Mouse (Mus musculus) hindbrain, embryonic 16.5 days (tissue): Measurements from ENCODE around the gene Snapc4. TPM values are rescaled to one million over a fixed set of nuclear protein-coding genes. Genes with fewer than 3 reads are reported as not detected.

Experiments used
- ATAC-seq: fragments of 200-750 bp; cut with Nextera tagmentation; 2 replicates; pipeline ENCODE4 v1.8.0; 2017; ENCODE audit warnings: moderate TSS enrichment, moderate library complexity
- H3K27ac ChIP-seq: fragments of 300-500 bp; sonication (generic); 2 replicates; pipeline ENCODE4 v1.5.1; 2014; ENCODE audit warnings: low read depth, mild to moderate bottlenecking, control low read depth, low read length, moderate library complexity
- H3K27me3 ChIP-seq: fragments of 300-500 bp; sonication (generic); replicated peaks from 2 replicates; pipeline ENCODE4 v1.6.1; 2014; ENCODE audit warnings: low read length; ENCODE audit not compliant: control insufficient read depth, insufficient read depth
- H3K36me3 ChIP-seq: fragments of 300-500 bp; sonication (generic); 2 replicates; pipeline ENCODE4 v1.6.1; 2014; ENCODE audit warnings: mild to moderate bottlenecking, low read length, moderate library complexity, mixed read lengths; ENCODE audit not compliant: control insufficient read depth, insufficient read depth
- H3K4me1 ChIP-seq: fragments of 300-500 bp; sonication (generic); 2 replicates; pipeline ENCODE4 v1.6.1; 2014; ENCODE audit warnings: low read depth, low read length; ENCODE audit not compliant: control insufficient read depth, insufficient read depth
- H3K4me2 ChIP-seq: fragments of 300-500 bp; sonication (generic); 2 replicates; pipeline ENCODE4 v1.6.1; 2014; ENCODE audit warnings: mild to moderate bottlenecking, low read length, control low read depth, moderate library complexity
- H3K4me3 ChIP-seq: fragments of 300-500 bp; sonication (generic); 2 replicates; pipeline ENCODE4 v1.5.1; 2014; ENCODE audit warnings: mild to moderate bottlenecking, low read length, control low read depth, moderate library complexity
- H3K9ac ChIP-seq: fragments of 300-500 bp; sonication (generic); 2 replicates; pipeline ENCODE4 v1.6.1; 2014; ENCODE audit warnings: low read depth, mild to moderate bottlenecking, control low read depth, low read length, moderate library complexity
- H3K9me3 ChIP-seq: fragments of 300-500 bp; sonication (generic); 2 replicates; pipeline ENCODE4 v1.6.1; 2014; ENCODE audit warnings: mild to moderate bottlenecking, low read length, moderate library complexity; ENCODE audit not compliant: control insufficient read depth
- WGBS: fragments of 180-500 bp; shearing (Covaris S2); extraction: QIAGEN DNeasy Blood & Tissue Kit; methylation state at CpG from one replicate; pipeline ENCODE4 v1.1.7; 2014; 5-methylcytosine and 5-hydroxymethylcytosine counted together
- polyA plus RNA-seq: library from polyadenylated mRNA; unstranded; fragments of >200 nt; fragmentation: Nextera tagmentation; extraction: Ambion mirVana; gene quantifications from 2 replicates; pipeline ENCODE4 v1.2.1, GENCODE M21; 2015

Gene Snapc4
- polyA plus RNA-seq, 1 experiment from 2014 or later: 29.1 TPM

DNA sequence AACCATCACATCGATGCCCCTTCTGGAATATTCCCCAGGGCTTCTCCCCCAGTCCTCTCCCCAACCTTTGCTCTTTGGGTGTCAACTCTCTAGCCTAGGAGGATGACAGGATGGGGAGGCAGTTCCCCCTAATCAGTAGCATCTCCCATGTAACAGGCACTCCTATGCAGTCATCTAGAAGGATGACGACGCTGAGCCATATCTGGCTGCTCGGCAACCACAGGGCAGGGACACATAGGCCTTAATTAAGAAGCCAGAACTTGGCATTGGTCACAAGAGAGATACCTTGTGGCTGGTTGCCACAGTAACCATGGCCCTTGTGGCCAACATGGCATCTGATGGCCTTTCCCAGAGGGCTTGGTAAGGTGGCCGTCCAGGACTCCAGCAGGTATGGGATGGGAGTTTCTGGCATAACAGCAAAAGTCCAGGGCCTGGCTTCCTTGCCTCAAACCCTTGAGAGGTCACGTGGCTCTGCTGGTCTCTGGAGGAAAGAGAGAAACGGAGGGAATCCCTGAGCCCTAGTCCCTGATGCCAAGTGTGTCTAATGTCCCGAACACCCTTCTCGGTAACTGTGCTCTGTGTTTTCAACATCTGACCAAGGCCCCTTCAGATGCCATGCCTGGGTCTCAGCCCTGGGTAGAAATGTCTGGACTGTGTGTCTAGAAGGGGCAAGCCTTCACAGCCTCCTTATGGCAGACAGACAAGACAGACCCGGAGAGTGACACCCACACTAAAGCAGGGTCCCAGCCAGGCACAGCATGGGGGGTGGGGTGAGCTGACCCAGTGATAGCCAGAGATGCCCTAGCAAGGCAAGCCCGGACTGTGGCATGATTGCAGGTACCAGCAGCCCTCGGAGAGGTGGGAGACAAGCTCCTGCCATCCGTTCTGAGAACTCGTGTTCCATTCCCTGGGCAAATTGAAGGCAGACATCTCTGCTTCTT, 59.9 kb downstream of the Snapc4 start:
- Histone ChIP-seq H3K36me3 (peaks cover 26% of the 10 kb centered on the region), H3K9me3 (no peaks in the 10 kb centered on the region), H3K4me2 (no peak overlapping the region), H3K27me3 (no peaks in the 10 kb centered on the region), H3K4me1 (peaks cover 50% of the 10 kb centered on the region), H3K27ac (no peak overlapping the region), H3K4me3 (no peak overlapping the region), H3K9ac (peak overlapping the region; percentile 19; the same call in 1 of the 2 replicates)
- WGBS: 78% methylated on average over 14 of the region's 14 CpGs
- no peak for ATAC-seq

DNA sequence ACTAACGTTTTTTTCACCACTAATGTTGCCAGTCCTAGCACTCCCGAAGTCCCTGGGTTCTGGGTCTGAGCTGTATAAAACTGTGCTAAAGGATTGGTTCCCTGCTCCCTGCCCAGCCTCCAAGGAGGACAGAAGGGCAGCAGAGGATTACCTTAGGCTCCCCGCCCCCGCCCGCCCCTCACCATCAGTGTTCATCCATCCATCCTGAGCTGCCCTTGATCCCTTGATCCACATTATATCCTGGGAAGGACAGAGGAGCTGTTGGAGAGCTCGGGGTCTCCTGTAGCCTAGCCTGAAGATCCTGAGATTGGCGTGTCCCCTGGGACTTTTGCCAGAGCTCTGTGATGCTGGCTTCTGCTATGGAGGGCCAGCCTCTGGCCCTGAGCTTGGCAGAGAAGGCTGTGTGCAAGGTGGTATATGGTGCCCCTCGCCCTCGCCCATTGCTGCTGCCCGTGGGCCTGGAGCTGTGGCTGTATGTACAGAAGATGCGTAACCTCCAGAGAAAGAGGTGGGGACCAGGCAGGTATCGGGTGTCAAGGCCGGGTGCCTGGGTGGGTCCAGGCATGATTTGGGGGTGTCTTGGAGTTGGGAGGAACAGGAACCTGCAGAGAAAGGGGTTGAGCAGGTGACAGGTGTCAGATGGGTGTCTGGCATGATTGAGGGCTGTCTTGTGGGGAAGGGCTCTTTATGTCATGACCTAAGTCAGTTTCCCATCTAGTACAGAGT, 60.8 kb downstream of the Snapc4 start:
- no peak overlapping the region for H3K4me3 ChIP-seq
- no peaks in the 10 kb centered on the region for H3K9me3 ChIP-seq
- WGBS: 87% methylated on average over 13 of the region's 13 CpGs
- H3K27me3 ChIP-seq: no peaks in the 10 kb centered on the region
- H3K4me1 ChIP-seq: peaks cover 50% of the 10 kb centered on the region
- no peak overlapping the region for H3K27ac ChIP-seq
- no peak overlapping the region for H3K9ac ChIP-seq
- ATAC-seq: no peak
- peaks cover 19% of the 10 kb centered on the region for H3K36me3 ChIP-seq
- no peak overlapping the region; the same call in 1 of the 2 replicates for H3K4me2 ChIP-seq

DNA sequence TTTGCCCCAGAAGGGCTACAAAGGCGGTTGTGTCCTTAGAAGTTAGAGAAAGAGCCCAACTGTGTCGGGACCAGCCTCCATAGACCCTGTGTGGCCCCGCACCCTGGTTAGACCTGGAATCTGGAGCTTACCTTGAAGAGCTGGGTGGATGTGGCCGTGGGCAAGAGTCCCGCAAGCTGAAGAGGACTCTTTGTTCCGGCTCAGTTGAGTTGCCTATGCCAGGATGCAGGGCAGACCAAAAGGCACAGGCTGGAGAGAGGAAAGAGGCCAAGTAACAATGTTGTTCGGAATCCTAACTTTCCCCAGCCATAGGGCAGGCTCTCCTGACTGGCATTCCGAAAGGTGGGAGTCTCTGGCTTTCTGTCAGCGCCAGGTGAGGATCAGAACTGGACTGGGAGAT, 61.3 kb downstream of the Snapc4 start:
- Histone ChIP-seq H3K9ac (no peak overlapping the region), H3K4me1 (peaks cover 50% of the 10 kb centered on the region), H3K9me3 (no peaks in the 10 kb centered on the region), H3K4me3 (no peak overlapping the region), H3K27me3 (no peaks in the 10 kb centered on the region), H3K36me3 (peaks cover 14% of the 10 kb centered on the region), H3K4me2 (no peak overlapping the region; the same call in 1 of the 2 replicates), H3K27ac (no peak overlapping the region)
- 90% methylated on average over 9 of the region's 9 CpGs for WGBS
- ATAC-seq: no peak

DNA sequence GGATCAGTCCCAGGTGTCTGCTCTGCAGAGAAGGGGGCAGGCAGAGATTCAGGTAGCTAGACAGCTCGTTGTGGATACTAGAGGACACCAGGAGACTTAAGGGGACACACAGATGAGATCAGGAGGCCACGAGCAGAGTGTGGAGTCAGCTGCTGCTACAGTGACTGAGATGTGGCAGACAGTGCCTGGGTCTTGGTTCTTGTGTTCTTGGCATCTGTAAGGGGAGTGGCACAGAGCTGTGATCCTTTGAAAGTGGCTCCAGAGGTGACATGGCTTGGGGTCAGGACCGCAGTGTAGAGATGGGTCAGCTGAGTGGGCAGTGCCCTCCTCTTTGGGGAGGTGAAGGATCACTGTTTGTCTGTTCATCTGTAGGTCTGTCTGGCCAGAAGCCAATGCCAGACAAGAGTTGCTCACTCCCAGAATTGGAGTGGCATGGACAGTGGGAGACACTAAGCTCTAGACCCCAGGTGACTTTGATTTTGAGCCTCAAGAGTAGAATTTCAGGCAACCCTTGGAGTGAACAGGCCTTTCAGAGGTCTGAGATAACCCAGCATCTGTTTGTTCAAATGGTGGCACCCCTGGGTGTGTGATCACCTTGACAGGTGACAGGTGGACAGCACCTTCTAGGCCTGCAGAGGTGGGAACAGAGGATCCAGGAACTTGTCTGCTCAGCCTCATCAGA, 62.3 kb downstream of the Snapc4 start:
- Histone ChIP-seq H3K27ac (no peak overlapping the region), H3K9me3 (no peaks in the 10 kb centered on the region), H3K4me3 (no peak overlapping the region), H3K4me2 (peak overlapping the region; percentile 95), H3K9ac (peak overlapping the region; percentile 43), H3K36me3 (peaks cover 4% of the 10 kb centered on the region), H3K4me1 (peaks cover 50% of the 10 kb centered on the region), H3K27me3 (no peaks in the 10 kb centered on the region)
- no peak for ATAC-seq
- 83% methylated on average over 3 of the region's 3 CpGs for WGBS

DNA sequence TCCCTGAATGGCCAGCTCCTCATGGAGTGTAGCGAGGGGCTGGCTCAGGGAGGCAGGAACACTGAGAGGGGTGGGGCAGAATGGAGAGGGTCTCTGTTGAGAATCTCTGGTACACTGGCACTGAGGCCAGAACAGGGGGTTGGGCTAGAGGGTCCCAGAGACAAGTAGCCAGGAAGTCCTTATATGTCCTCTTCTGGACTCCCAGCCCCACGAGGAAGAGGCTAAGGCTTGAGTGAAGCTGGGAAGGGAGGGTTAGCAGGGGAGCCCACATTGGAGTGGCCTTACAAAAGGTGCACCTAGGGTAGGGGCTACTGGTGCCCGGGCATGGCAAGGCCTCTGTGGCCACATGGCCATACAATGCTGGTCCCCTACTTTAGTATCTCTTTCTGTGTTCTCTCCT, 63.1 kb downstream of the Snapc4 start:
- peak overlapping the region; percentile 93 for H3K4me3 ChIP-seq
- peak overlapping the region; percentile 99 for H3K27ac ChIP-seq
- WGBS: 68% methylated on average over 3 of the region's 3 CpGs

DNA sequence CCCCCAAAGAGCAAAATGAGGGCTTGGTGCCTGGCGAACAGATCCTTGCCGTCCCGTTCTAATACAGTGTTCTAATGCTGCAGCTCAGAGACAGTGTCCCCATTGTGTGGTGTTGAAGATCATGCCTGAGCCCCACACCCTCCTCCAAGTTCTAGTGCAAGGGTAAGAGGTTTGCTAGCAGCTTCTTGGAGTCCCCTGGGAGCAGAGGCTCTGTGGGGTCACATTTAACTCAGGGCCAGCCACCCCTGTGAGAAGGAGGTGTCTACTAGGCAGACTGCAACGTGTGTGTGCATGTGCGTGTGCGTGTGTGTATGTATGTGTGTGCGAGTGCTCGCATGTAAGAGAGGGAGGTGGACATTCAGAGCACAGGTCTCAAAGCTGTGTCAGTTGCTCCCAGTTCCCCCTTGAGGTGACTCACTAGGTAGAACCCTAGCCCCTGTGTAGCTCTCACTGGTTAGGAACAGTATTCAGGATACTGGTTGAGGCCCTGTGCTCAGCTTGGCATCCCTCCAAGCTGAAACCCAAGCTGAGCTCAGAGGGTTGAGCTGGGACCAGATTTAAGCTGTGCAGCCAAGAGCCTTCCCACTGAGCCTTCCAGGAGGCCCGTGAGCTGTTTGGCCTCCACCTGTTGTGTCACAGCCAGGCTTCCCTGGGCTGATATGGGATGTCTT, 63.7 kb downstream of the Snapc4 start:
- H3K4me1 ChIP-seq: peaks cover 50% of the 10 kb centered on the region
- H3K4me3 ChIP-seq: peak overlapping the region; percentile 93
- peak overlapping the region; percentile 99 for H3K27ac ChIP-seq
- WGBS: 36% methylated on average over 9 of the region's 9 CpGs
- H3K4me2 ChIP-seq: peak overlapping the region; percentile 95
- ATAC-seq: no peak
- no peaks in the 10 kb centered on the region for H3K27me3 ChIP-seq
- H3K9ac ChIP-seq: peak overlapping the region; percentile 96
- H3K9me3 ChIP-seq: no peaks in the 10 kb centered on the region
- H3K36me3 ChIP-seq: no peaks in the 10 kb centered on the region

More for the DNA sequence above, 63.1 kb downstream of the Snapc4 start:
- Histone ChIP-seq H3K9me3 (no peaks in the 10 kb centered on the region), H3K4me2 (peak overlapping the region; percentile 95), H3K9ac (peak overlapping the region; percentile 96), H3K4me1 (peaks cover 50% of the 10 kb centered on the region), H3K27me3 (no peaks in the 10 kb centered on the region), H3K36me3 (no peaks in the 10 kb centered on the region)
- ATAC-seq: no peak

DNA sequence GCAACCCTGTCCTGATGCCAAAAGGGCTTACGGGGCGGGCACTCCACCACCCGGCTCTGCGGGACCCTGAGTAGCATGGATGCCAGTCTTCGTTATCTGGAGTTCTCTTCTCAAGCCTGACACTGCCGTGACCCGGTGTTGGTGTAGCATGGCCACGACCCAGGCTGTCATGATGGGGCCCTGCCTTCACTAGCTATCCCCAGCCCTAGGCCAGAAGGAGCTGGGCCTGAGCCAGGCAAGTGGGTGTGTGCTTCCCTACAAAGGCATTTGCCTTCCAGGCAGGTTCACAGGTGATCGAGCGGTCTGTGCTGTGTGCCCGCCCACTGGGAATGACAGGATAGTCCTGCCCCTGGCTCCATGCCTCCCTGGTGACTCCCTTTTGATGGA, 64.5 kb downstream of the Snapc4 start:
- H3K4me2 ChIP-seq: peak overlapping the region; percentile 95
- no peaks in the 10 kb centered on the region for H3K27me3 ChIP-seq
- peak overlapping the region; percentile 99 for H3K27ac ChIP-seq
- 0% methylated on average over 10 of the region's 11 CpGs for WGBS
- no peaks in the 10 kb centered on the region for H3K9me3 ChIP-seq
- H3K36me3 ChIP-seq: no peaks in the 10 kb centered on the region
- H3K9ac ChIP-seq: peak overlapping the region; percentile 96
- ATAC-seq: peak; percentile 24
- peaks cover 47% of the 10 kb centered on the region for H3K4me1 ChIP-seq
- peak overlapping the region; percentile 93 for H3K4me3 ChIP-seq

DNA sequence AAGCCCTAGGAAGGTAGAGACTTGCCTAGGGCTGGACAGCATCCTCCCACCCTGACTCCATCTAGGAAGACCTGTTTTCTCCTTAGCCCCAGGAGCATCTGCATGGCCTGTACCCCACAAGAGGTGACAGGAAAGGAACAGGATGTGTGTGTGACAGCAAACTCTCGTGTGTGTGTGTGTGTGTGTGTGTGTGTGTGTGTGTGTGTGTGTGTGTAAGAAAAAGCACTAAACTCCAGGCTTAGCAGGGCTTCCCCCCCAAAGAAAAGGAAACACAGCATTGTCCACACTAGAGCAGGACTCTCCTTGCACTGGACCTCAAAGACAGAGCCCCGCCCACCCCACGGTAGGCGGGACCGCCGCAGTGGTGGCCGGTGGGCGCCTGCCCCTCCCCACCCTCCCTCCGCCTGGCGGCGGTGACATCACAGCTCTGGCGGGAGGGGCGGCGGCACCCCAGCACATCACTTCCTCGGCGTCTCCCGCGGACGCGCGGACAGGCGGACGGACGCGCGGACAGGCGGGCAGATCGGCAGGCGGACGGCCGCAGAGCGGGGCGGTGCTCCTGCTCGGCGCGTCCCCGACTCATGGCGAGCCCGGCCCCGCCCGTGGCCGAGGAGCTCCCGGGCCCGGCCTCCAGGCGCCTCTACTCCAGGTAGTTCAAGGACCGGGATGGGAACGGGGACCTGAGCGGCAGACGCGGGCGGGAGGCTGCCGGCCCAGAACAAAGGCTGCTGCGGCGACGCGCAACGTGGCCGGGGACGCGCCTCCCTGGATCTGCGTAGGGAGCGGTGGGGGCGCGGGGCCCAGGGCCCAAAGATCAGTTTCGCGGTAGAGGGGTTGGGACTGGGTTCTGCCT, 65.2 kb downstream of the Snapc4 start, which contains the start of gene Gpsm1:
Gpsm1 (plus strand) TSS at position 444 of the 853 bp plus-strand sequence.
- ATAC-seq: peak; percentile 87
- no peaks in the 10 kb centered on the region for H3K9me3 ChIP-seq
- H3K4me2 ChIP-seq: peak within 1 kb of the TSS; percentile 95
- peak within 1 kb of the TSS; percentile 93 for H3K4me3 ChIP-seq
- H3K9ac ChIP-seq: peak within 1 kb of the TSS; percentile 96
- peaks cover 41% of the 10 kb centered on the region for H3K4me1 ChIP-seq
- WGBS: under 1% methylated on average over 43 of the region's 66 CpGs
- no peaks in the 10 kb centered on the region for H3K36me3 ChIP-seq
- H3K27ac ChIP-seq: peak within 1 kb of the TSS; percentile 99
- no peaks in the 10 kb centered on the region for H3K27me3 ChIP-seq
